9 mouse cellular contexts compared by ENCODE assay signal in genomic region chr10:41934633-41935475, GRCm38 (mm10).
DNase-seq lines count a peak whose midpoint lies in the region; ATAC-seq and TF ChIP-seq lines count a peak whose summit lies in the region.
"Had no signal": no experiment of that assay in that cellular context is flagged by ENCODE, and none has a peak within 500 bp of the region (broad histone marks: within the 10 kb centered on the region; RNA-seq: fewer than 3 reads in every experiment).

No protein-coding gene starts in this region.

- peak; percentile 89 for DNase-seq in adrenal gland, adult 8-10 months
- DNase-seq in embryo, embryonic 9.5 days (ENCODE audit: extremely low spot score): peak; percentile 43
- DNase-seq in gonadal fat pad, adult 2 months (ENCODE audit: low read depth): peak; percentile 69
- DNase-seq in left cerebral cortex, postnatal 14 days (ENCODE audit: low spot score in 2 of 2): peak; percentile 79 to 84
- DNase-seq in midbrain, embryonic 10.5 days (ENCODE audit: low spot score): peak; percentile 44
- DNase-seq in thymus, postnatal 10 days (ENCODE audit: low spot score in 2 of 2): no peak

- no peak overlapping the region for H3K9ac ChIP-seq in intestine, postnatal 0 days (ENCODE audit: low read depth, low read length)

- no peaks in the 10 kb centered on the region for H3K36me3 ChIP-seq in intestine, postnatal 0 days (ENCODE audit: control insufficient read depth, insufficient read depth)
- no peaks in the 10 kb centered on the region for H3K36me3 ChIP-seq in midbrain, embryonic 10.5 days
- H3K36me3 ChIP-seq in small intestine, adult 2 months (ENCODE audit: control insufficient read depth, insufficient read depth, low read length): no peaks in the 10 kb centered on the region

- H3K4me3 ChIP-seq in intestine, postnatal 0 days (ENCODE audit: low read depth, low read length): 0 out of 2 replicates have a peak overlapping the region, but pooled peaks have one; percentile 4
- peak overlapping the region; percentile 40 for H3K4me3 ChIP-seq in midbrain, embryonic 10.5 days
- H3K4me3 ChIP-seq in small intestine, adult 2 months (ENCODE audit: low read depth, low read length): peak overlapping the region; percentile 19
- H3K4me3 ChIP-seq: erythroblast, embryonic 14.5 days had no signal

- 17% methylated on average over 21 of the region's 21 CpGs for WGBS in intestine, postnatal 0 days
- WGBS in midbrain, embryonic 10.5 days: 22% methylated on average over 21 of the region's 21 CpGs
- WGBS in small intestine, adult 2 months: 11% methylated on average over 21 of the region's 21 CpGs

- H3K4me1 ChIP-seq in intestine, postnatal 0 days (replicated peaks; ENCODE audit: control insufficient read depth, insufficient read depth, low read length): 0 out of 2 replicates have a peak, but pooled peaks cover 8% of the 10 kb centered on the region
- H3K4me1 ChIP-seq in midbrain, embryonic 10.5 days: peaks cover 33% of the 10 kb centered on the region
- peaks cover 27% of the 10 kb centered on the region for H3K4me1 ChIP-seq in small intestine, adult 2 months (ENCODE audit: control insufficient read depth, insufficient read depth, insufficient read length, low read length)

- no peak; the same call in 1 of the 2 replicates for ATAC-seq in intestine, postnatal 0 days

- H3K27ac ChIP-seq in intestine, postnatal 0 days (ENCODE audit: low read depth, low read length): no peak overlapping the region; the same call in 1 of the 2 replicates
- H3K27ac ChIP-seq in midbrain, embryonic 10.5 days (replicated peaks): peak overlapping the region; percentile 78
- H3K27ac ChIP-seq in small intestine, adult 2 months (ENCODE audit: insufficient read depth, low read depth, low read length): peak overlapping the region; percentile 48

- intact Hi-C loops in left cerebral cortex, postnatal 14 days (cut with DNase I): loop anchor here (5.0 kb wide), 1 partner anchor 342 kb away; the partner anchor contains the start of gene Foxo3

- TF ChIP-seq POLR2A in small intestine, adult 2 months (IDR thresholded peaks at IDR 0.05; ENCODE audit: low read depth, low read length): peak; percentile 35; the same call in 1 of the 2 replicates

- H3K9me3 ChIP-seq in intestine, postnatal 0 days (ENCODE audit: control insufficient read depth): no peaks in the 10 kb centered on the region
- H3K9me3 ChIP-seq in midbrain, embryonic 10.5 days (replicated peaks): no peaks in the 10 kb centered on the region

- TF ChIP-seq CTCF in intestine, postnatal 0 days (IDR thresholded peaks at IDR 0.05; ENCODE audit: low read depth): no peak
- TF ChIP-seq CTCF in small intestine, adult 2 months (IDR thresholded peaks at IDR 0.05; ENCODE audit: extremely low read depth, insufficient read length, insufficient replicate concordance, low read depth, low read length): 0 out of 2 replicates have a peak, but pooled peaks have one; percentile 3

- no peaks in the 10 kb centered on the region; the same call in 1 of the 2 replicates for H3K27me3 ChIP-seq in intestine, postnatal 0 days (replicated peaks; ENCODE audit: control insufficient read depth, insufficient read depth, low read length)
- H3K27me3 ChIP-seq in midbrain, embryonic 10.5 days (ENCODE audit: low read depth, poor library complexity, severe bottlenecking): no peaks in the 10 kb centered on the region
- H3K27me3 ChIP-seq in small intestine, adult 2 months (ENCODE audit: control insufficient read depth, insufficient read depth, low read length): no peaks in the 10 kb centered on the region

- H3K4me2 ChIP-seq in intestine, postnatal 0 days (replicated peaks; ENCODE audit: low read depth): peak overlapping the region; percentile 41

Comparison
In these comparisons a context has a peak if more than half of its experiments do, and no peak if none do; other contexts are left out.
1. DNase-seq: peak in adrenal gland, adult 8-10 months (single experiment), embryo, embryonic 9.5 days (single experiment), gonadal fat pad, adult 2 months (single experiment), left cerebral cortex, postnatal 14 days (2 of 2) and midbrain, embryonic 10.5 days (single experiment); none in thymus, postnatal 10 days (0 of 2).
2. Peak in every context shown above with its lines, with median percentiles within 50 percentile points of each other: H3K4me3 ChIP-seq.